Mouse (Mus musculus) CH12.LX (cell line): ENCODE data around the gene Bard1.

Experiments used
- BHLHE40 ChIP-seq: IDR thresholded peaks from 2 replicates; pipeline ENCODE4 v1.6.1; 2011; ENCODE audit warnings: mild to moderate bottlenecking, low read depth, low read length, improper control_type of control experiment
- CHD2 ChIP-seq: IDR thresholded peaks from 2 replicates; pipeline ENCODE4 v1.6.1; 2011; ENCODE audit warnings: low read length, improper control_type of control experiment
- ELF1 ChIP-seq: IDR thresholded peaks from 2 replicates; pipeline ENCODE4 v1.6.1; 2014; ENCODE audit warnings: low read depth, mild to moderate bottlenecking, inconsistent platforms, low read length, improper control_type of control experiment
- EP300 ChIP-seq: IDR thresholded peaks from 2 replicates; pipeline ENCODE4 v1.6.1; 2011; ENCODE audit warnings: low read length, improper control_type of control experiment
- IRF4 ChIP-seq: IDR thresholded peaks from 2 replicates; pipeline ENCODE4 v1.6.1; 2014; ENCODE audit warnings: low read depth, mild to moderate bottlenecking, inconsistent platforms, low read length, improper control_type of control experiment
- MAX ChIP-seq: IDR thresholded peaks from 2 replicates; pipeline ENCODE4 v1.6.1; 2011; ENCODE audit warnings: low read length, improper control_type of control experiment
- MAZ ChIP-seq: IDR thresholded peaks from 2 replicates; pipeline ENCODE4 v1.6.1; 2012; ENCODE audit warnings: low read depth, mild to moderate bottlenecking, inconsistent platforms, low read length, improper control_type of control experiment, moderate library complexity
- MEF2A ChIP-seq: IDR thresholded peaks from 2 replicates; pipeline ENCODE4 v1.6.1; 2014; ENCODE audit warnings: low read depth, mild to moderate bottlenecking, inconsistent platforms, low read length, improper control_type of control experiment, borderline replicate concordance
- POLR2A ChIP-seq: IDR thresholded peaks from 2 replicates; pipeline ENCODE4 v1.6.1; 2011; ENCODE audit warnings: low read depth, mild to moderate bottlenecking, improper control_type of control experiment, low read length
- RAD21 ChIP-seq: IDR thresholded peaks from 2 replicates; pipeline ENCODE4 v1.6.1; 2011; ENCODE audit warnings: low read depth, mild to moderate bottlenecking, low read length, improper control_type of control experiment, moderate library complexity
- RCOR1 ChIP-seq: conservative IDR thresholded peaks from 2 replicates; pipeline ENCODE4 v1.6.1; 2012; ENCODE audit warnings: low read depth, mild to moderate bottlenecking, inconsistent platforms, low read length, improper control_type of control experiment
- TCF12 ChIP-seq: IDR thresholded peaks from 2 replicates; pipeline ENCODE4 v1.6.1; 2014; ENCODE audit warnings: low read depth, mild to moderate bottlenecking, inconsistent platforms, low read length, improper control_type of control experiment
- USF1 ChIP-seq: IDR thresholded peaks from 2 replicates; pipeline ENCODE4 v1.6.1; 2014; ENCODE audit warnings: low read depth, mild to moderate bottlenecking, inconsistent platforms, low read length, improper control_type of control experiment
- ZNF384 ChIP-seq: IDR thresholded peaks from 2 replicates; pipeline ENCODE4 v1.6.1; 2012; ENCODE audit warnings: low read depth, low read length, improper control_type of control experiment, inconsistent platforms

GRCm38 (mm10) chr1:71043951-71044350, 59.0 kb downstream of the Bard1 start:
- TF ChIP-seq POLR2A (no peak), ZNF384 (no peak), CHD2 (no peak), IRF4 (no peak), EP300 (no peak), ELF1 (no peak), MAX (no peak), MEF2A (no peak), MAZ (no peak), BHLHE40 (no peak), TCF12 (no peak), RAD21 (no peak), RCOR1 (no peak), USF1 (no peak)
